Mouse (Mus musculus): ENCODE measurements around the gene AL607142.1. TPM values are rescaled to one million over a fixed set of nuclear protein-coding genes. Genes with fewer than 3 reads are reported as not detected.

The AL607142.1 gene
- total RNA-seq (2021): not detected

- DNase-seq (ENCODE audit: extremely low spot score in 1 of 2, low spot score in 2 of 2): no peak
- intact Hi-C loops (cut with DNase I): no loop called here
These were observed at the start of gene AL607142.1 for GRCm38 (mm10) chr4:120064696-120065095. TSS of gene AL607142.1 (plus strand) at chr4:120064996.

GRCm38 (mm10) chr4:120018426-120018825, 46.4 kb upstream of the AL607142.1 start:
- peak; percentile 46 to 79 for DNase-seq (ENCODE audit: extremely low spot score in 1 of 2, low spot score in 2 of 2)
- intact Hi-C loops (cut with DNase I): no loop called here

- intact Hi-C loops (cut with DNase I): no loop called here
- DNase-seq (ENCODE audit: extremely low spot score in 1 of 2, low spot score in 2 of 2): no peak
These were observed 42.4 kb upstream of the AL607142.1 start for GRCm38 (mm10) chr4:120022392-120022791.

- no peak for DNase-seq (ENCODE audit: extremely low spot score in 1 of 2, low spot score in 2 of 2)
- intact Hi-C loops (cut with DNase I): no loop called here
These were observed 41.5 kb upstream of the AL607142.1 start for GRCm38 (mm10) chr4:120023221-120023840.

GRCm38 (mm10) chr4:120024071-120024470, 40.7 kb upstream of the AL607142.1 start:
- DNase-seq (ENCODE audit: extremely low spot score in 1 of 2, low spot score in 2 of 2): peak; percentile 78 to 83
- intact Hi-C loops (cut with DNase I): no loop called here

GRCm38 (mm10) chr4:120027671-120028070, 37.1 kb upstream of the AL607142.1 start:
- intact Hi-C loops (cut with DNase I): no loop called here
- no peak for DNase-seq (ENCODE audit: extremely low spot score in 1 of 2, low spot score in 2 of 2)

GRCm38 (mm10) chr4:120029937-120030336, 34.9 kb upstream of the AL607142.1 start:
- intact Hi-C loops (cut with DNase I): loop anchor here (5.0 kb wide), 2 partner anchors 48 to 63 kb away; no protein-coding TSS in a partner anchor
- DNase-seq (ENCODE audit: extremely low spot score in 1 of 2, low spot score in 2 of 2): no peak

GRCm38 (mm10) chr4:120032320-120032983, 32.3 kb upstream of the AL607142.1 start:
- DNase-seq (ENCODE audit: extremely low spot score in 1 of 2, low spot score in 2 of 2): peak; percentile 52 to 71
- intact Hi-C loops (cut with DNase I): loop anchor here (5.0 kb wide), 2 partner anchors 50 to 65 kb away; no protein-coding TSS in a partner anchor

GRCm38 (mm10) chr4:120032984-120033355, 31.8 kb upstream of the AL607142.1 start:
- intact Hi-C loops (cut with DNase I): loop anchor here (5.0 kb wide), 2 partner anchors 51 to 66 kb away; no protein-coding TSS in a partner anchor
- peak; percentile 38 to 69 for DNase-seq (ENCODE audit: extremely low spot score in 1 of 2, low spot score in 2 of 2)

- no peak for DNase-seq (ENCODE audit: extremely low spot score in 1 of 2, low spot score in 2 of 2)
- intact Hi-C loops (cut with DNase I): no loop called here
These were observed 28.5 kb upstream of the AL607142.1 start for GRCm38 (mm10) chr4:120036294-120036693.

- no peak for DNase-seq (ENCODE audit: extremely low spot score in 1 of 2, low spot score in 2 of 2)
- intact Hi-C loops (cut with DNase I): no loop called here
These were observed 27.8 kb upstream of the AL607142.1 start for GRCm38 (mm10) chr4:120037007-120037406.

GRCm38 (mm10) chr4:120041520-120041919, 23.3 kb upstream of the AL607142.1 start:
- intact Hi-C loops (cut with DNase I): no loop called here
- DNase-seq (ENCODE audit: extremely low spot score in 1 of 2, low spot score in 2 of 2): no peak

- DNase-seq (ENCODE audit: extremely low spot score in 1 of 2, low spot score in 2 of 2): no peak
- intact Hi-C loops (cut with DNase I): no loop called here
These were observed 22.3 kb upstream of the AL607142.1 start for GRCm38 (mm10) chr4:120042480-120042879.

- intact Hi-C loops (cut with DNase I): no loop called here
- DNase-seq (ENCODE audit: extremely low spot score in 1 of 2, low spot score in 2 of 2): no peak
These were observed 20.2 kb upstream of the AL607142.1 start for GRCm38 (mm10) chr4:120044612-120045011.

GRCm38 (mm10) chr4:120045131-120045537, 19.7 kb upstream of the AL607142.1 start:
- intact Hi-C loops (cut with DNase I): no loop called here
- peak; percentile 64 to 82 for DNase-seq (ENCODE audit: extremely low spot score in 1 of 2, low spot score in 2 of 2)

- intact Hi-C loops (cut with DNase I): no loop called here
These were observed 18.9 kb upstream of the AL607142.1 start for GRCm38 (mm10) chr4:120045871-120046270.

GRCm38 (mm10) chr4:120047060-120047459, 17.7 kb upstream of the AL607142.1 start:
- intact Hi-C loops (cut with DNase I): no loop called here
- DNase-seq (ENCODE audit: extremely low spot score in 1 of 2, low spot score in 2 of 2): peak in 1 of 2 experiments; percentile 51

More at GRCm38 (mm10) chr4:120045871-120046270, 18.9 kb upstream of the AL607142.1 start:
- DNase-seq (ENCODE audit: extremely low spot score in 1 of 2, low spot score in 2 of 2): no peak

- intact Hi-C loops (cut with DNase I): no loop called here
- DNase-seq (ENCODE audit: extremely low spot score in 1 of 2, low spot score in 2 of 2): no peak
These were observed 16.5 kb upstream of the AL607142.1 start for GRCm38 (mm10) chr4:120048274-120048673.

- intact Hi-C loops (cut with DNase I): no loop called here
- no peak for DNase-seq (ENCODE audit: extremely low spot score in 1 of 2, low spot score in 2 of 2)
These were observed 14.9 kb upstream of the AL607142.1 start for GRCm38 (mm10) chr4:120049857-120050256.

GRCm38 (mm10) chr4:120052481-120052880, 12.3 kb upstream of the AL607142.1 start:
- intact Hi-C loops (cut with DNase I): no loop called here
- DNase-seq (ENCODE audit: extremely low spot score in 1 of 2, low spot score in 2 of 2): no peak
